Mouse (Mus musculus) spleen, adult 2 months (tissue): ENCODE data around the gene Kdm6b.

Experiments
- CTCF ChIP-seq: fragments of 200-500 bp; IDR thresholded peaks from 2 replicates; pipeline ENCODE4 v1.5.1; 2011; ENCODE audit warnings: mild to moderate bottlenecking, inconsistent platforms; ENCODE audit not compliant: insufficient read depth, insufficient read length, insufficient replicate concordance; ENCODE audit errors: extremely low read depth
- POLR2A ChIP-seq: fragments of 200-500 bp; IDR thresholded peaks from 2 replicates; pipeline ENCODE4 v1.6.1; 2011; ENCODE audit warnings: low read depth, low read length, inconsistent platforms

DNA sequence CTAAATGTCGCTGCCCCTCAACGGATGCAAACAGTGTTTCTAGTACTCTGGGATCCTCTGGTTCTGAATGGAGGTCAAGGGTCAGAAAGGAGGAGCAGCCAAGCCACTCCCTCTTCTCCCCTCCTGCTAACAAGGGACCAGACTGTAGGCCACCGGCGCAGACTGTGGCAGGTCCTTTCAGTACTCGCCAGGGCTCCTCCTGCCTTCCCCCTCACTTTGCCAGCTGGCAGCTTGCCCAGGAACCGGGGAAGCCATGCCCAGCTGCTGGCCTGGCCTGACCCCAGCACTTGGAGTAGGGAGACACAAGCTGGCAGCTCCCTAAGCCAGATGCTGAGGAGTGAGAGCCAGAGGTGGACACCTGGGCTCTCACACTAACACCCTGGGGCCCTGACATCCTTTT, 48.6 kb downstream of the Kdm6b start:
- TF ChIP-seq POLR2A (no peak), CTCF (no peak)
